Mouse (Mus musculus) MEL (cell line): Measurements from ENCODE around the gene Ddb1.
A peak's percentile ranks its signal among the peaks of the same experiment; 100 is the strongest.

Experiments used
- CHD2 ChIP-seq: IDR thresholded peaks from 2 replicates; pipeline ENCODE4 v1.6.1; 2011; ENCODE audit warnings: low read length, improper control_type of control experiment
- CTCF ChIP-seq, 3 experiments: IDR thresholded peaks in 2 of 3; conservative IDR thresholded peaks in 1 of 3; 2 replicates each; pipeline ENCODE4 v1.5.1; 2011 to 2012; ENCODE audit warnings: low read length in 3 of 3, low read depth in 2 of 3, mild to moderate bottlenecking in 2 of 3, improper control_type of control experiment in 1 of 3, inconsistent platforms in 1 of 3, mixed read lengths in 1 of 3, moderate library complexity in 1 of 3; ENCODE audit not compliant: control insufficient read depth in 1 of 3, insufficient read depth in 1 of 3, poor library complexity in 1 of 3, severe bottlenecking in 1 of 3
- HCFC1 ChIP-seq: IDR thresholded peaks from 2 replicates; pipeline ENCODE4 v1.6.1; 2012; ENCODE audit warnings: low read depth, mild to moderate bottlenecking, inconsistent platforms, low read length, improper control_type of control experiment, moderate library complexity
- MAFK ChIP-seq: IDR thresholded peaks from 2 replicates; pipeline ENCODE4 v1.6.1; 2011; ENCODE audit warnings: low read depth, mild to moderate bottlenecking, low read length, improper control_type of control experiment, borderline replicate concordance
- MAX ChIP-seq: IDR thresholded peaks from 2 replicates; pipeline ENCODE4 v1.6.1; 2011; ENCODE audit warnings: low read length, improper control_type of control experiment
- MAZ ChIP-seq: IDR thresholded peaks from 2 replicates; pipeline ENCODE4 v1.6.1; 2012; ENCODE audit warnings: low read depth, mild to moderate bottlenecking, inconsistent platforms, low read length, improper control_type of control experiment
- MXI1 ChIP-seq: IDR thresholded peaks from 2 replicates; pipeline ENCODE4 v1.6.1; 2011; ENCODE audit warnings: mild to moderate bottlenecking, low read depth, low read length, improper control_type of control experiment
- MYC ChIP-seq: IDR thresholded peaks from 2 replicates; pipeline ENCODE4 v1.6.1; 2011; ENCODE audit warnings: low read depth, mild to moderate bottlenecking, low read length, improper control_type of control experiment, moderate library complexity
- NELFE ChIP-seq: IDR thresholded peaks from 2 replicates; pipeline ENCODE4 v1.6.1; 2011; ENCODE audit warnings: low read depth, low read length, improper control_type of control experiment
- POLR2A ChIP-seq, 2 experiments: IDR thresholded peaks; 2 replicates each; pipeline ENCODE4 v1.6.1; 2011 to 2012; ENCODE audit warnings: low read length in 2 of 2, mild to moderate bottlenecking in 2 of 2, control low read depth in 1 of 2, improper control_type of control experiment in 1 of 2, low read depth in 1 of 2, moderate library complexity in 1 of 2; ENCODE audit not compliant: control insufficient read depth in 1 of 2, insufficient read depth in 1 of 2, poor library complexity in 1 of 2
- POLR2AphosphoS5 ChIP-seq: IDR thresholded peaks from 2 replicates; pipeline ENCODE4 v1.6.1; 2012; ENCODE audit warnings: low read depth, borderline replicate concordance, mild to moderate bottlenecking, inconsistent platforms, low read length, moderate library complexity, mixed read lengths
- TBP ChIP-seq: IDR thresholded peaks from 2 replicates; pipeline ENCODE4 v1.8.0; 2011; ENCODE audit warnings: low read depth, low read length, improper control_type of control experiment
- USF1 ChIP-seq: IDR thresholded peaks from 2 replicates; pipeline ENCODE4 v1.6.1; 2014; ENCODE audit warnings: low read depth, mild to moderate bottlenecking, inconsistent platforms, low read length, improper control_type of control experiment, moderate library complexity
- USF2 ChIP-seq, 2 experiments: IDR thresholded peaks; 2 replicates each; pipeline ENCODE4 v1.6.1; 2011 to 2012; ENCODE audit warnings: improper control_type of control experiment in 2 of 2, low read length in 2 of 2, borderline replicate concordance in 1 of 2, inconsistent platforms in 1 of 2, low read depth in 1 of 2, mild to moderate bottlenecking in 1 of 2; ENCODE audit not compliant: insufficient read depth in 1 of 2

- TF ChIP-seq TBP (no peak), NELFE (no peak), MXI1 (peak; percentile 91), CTCF (IDR thresholded peaks at IDR 0.05 in 2 of 3, conservative IDR thresholded peaks at IDR 0.05 in 1 of 3; ENCODE audit: control insufficient read depth in 1 of 3, insufficient read depth in 1 of 3, low read depth in 2 of 3, low read length in 3 of 3, poor library complexity in 1 of 3, severe bottlenecking in 1 of 3) (no peak), MAX (peak; percentile 72), POLR2A (IDR thresholded peaks at IDR 0.05; ENCODE audit: control insufficient read depth in 1 of 2, insufficient read depth in 1 of 2, low read depth in 1 of 2, low read length in 2 of 2, poor library complexity in 1 of 2) (no peak), MYC (peak; percentile 47; the same call in 1 of the 2 replicates), MAFK (0 out of 2 replicates have a peak, but pooled peaks have one; percentile 27), MAZ (no peak), USF1 (peak; percentile 62), CHD2 (no peak), POLR2AphosphoS5 (no peak), HCFC1 (no peak), USF2 (IDR thresholded peaks at IDR 0.05; ENCODE audit: borderline replicate concordance in 1 of 2, insufficient read depth in 1 of 2, low read depth in 1 of 2, low read length in 2 of 2) (no peak)
Measured at GRCm38 (mm10) chr19:10640080-10640479, 35.0 kb downstream of the Ddb1 start.
